Mouse (Mus musculus): ENCODE measurements around the gene Faah. TPM values are rescaled to one million over a fixed set of nuclear protein-coding genes. Genes with fewer than 3 reads are reported as not detected.

The Faah gene
- 5.9 and 15.5 TPM in 2 replicates for total RNA-seq (2012; rRNA removed)

GRCm38 (mm10) chr4:116017902-116018746 lies at the start of gene Faah:
Faah (minus strand) TSS chr4:116017926.
- H3K9me3 ChIP-seq (ENCODE audit: control insufficient read depth, insufficient read depth, low read depth, low read length): no peaks in the 10 kb centered on the region
- in situ Hi-C loops (cut with MboI; ENCODE audit: low sequenced_read_pairs in 2 of 2, unreplicated experiment in 2 of 2): no loop called here

GRCm38 (mm10) chr4:116063855-116064254 lies 46.1 kb upstream of the Faah start:
- DNase-seq (ENCODE audit: low read depth, low spot score): no peak
- Histone ChIP-seq H3K36me3 (ENCODE audit: control insufficient read depth, insufficient read depth, low read length, poor library complexity, severe bottlenecking) (peaks cover 2% of the 10 kb centered on the region), H3K9me3 (ENCODE audit: control insufficient read depth, insufficient read depth, low read depth, low read length) (no peaks in the 10 kb centered on the region), H3K4me3 (ENCODE audit: insufficient read depth in 1 of 2, low read depth in 1 of 2, low read length in 2 of 2, poor library complexity in 1 of 2, severe bottlenecking in 1 of 2) (no peak overlapping the region), H3K9ac (ENCODE audit: insufficient read depth, low read depth, low read length, poor library complexity, severe bottlenecking) (no peak overlapping the region), H3K27ac (ENCODE audit: insufficient read depth, low read depth, low read length, poor library complexity, severe bottlenecking) (no peak overlapping the region), H3K4me1 (ENCODE audit: control insufficient read depth in 2 of 2, insufficient read depth in 2 of 2, low read length in 2 of 2, poor library complexity in 1 of 2) (no peaks in the 10 kb centered on the region; a peak in 1 of 4 replicates)
- no peak for TF ChIP-seq MAFK (IDR thresholded peaks at IDR 0.05; ENCODE audit: insufficient read depth, low read depth, low read length)
- no peak for TF ChIP-seq ZNF384 (IDR thresholded peaks at IDR 0.05; ENCODE audit: low read depth, low read length)
- TF ChIP-seq HCFC1 (IDR thresholded peaks at IDR 0.05; ENCODE audit: borderline replicate concordance, insufficient read depth, low read length): no peak
- TF ChIP-seq CHD2 (IDR thresholded peaks at IDR 0.05; ENCODE audit: low read depth, low read length): no peak
- in situ Hi-C loops (cut with MboI; ENCODE audit: low sequenced_read_pairs in 2 of 2, unreplicated experiment in 2 of 2): no loop called here

More at GRCm38 (mm10) chr4:116017902-116018746, at the start of gene Faah:
- Histone ChIP-seq H3K4me3 (ENCODE audit: insufficient read depth in 1 of 2, low read depth in 1 of 2, low read length in 2 of 2, poor library complexity in 1 of 2, severe bottlenecking in 1 of 2) (peak within 1 kb of the TSS; percentile 80 to 96), H3K9ac (ENCODE audit: insufficient read depth, low read depth, low read length, poor library complexity, severe bottlenecking) (peak within 1 kb of the TSS; percentile 72), H3K4me1 (ENCODE audit: control insufficient read depth in 2 of 2, insufficient read depth in 2 of 2, low read length in 2 of 2, poor library complexity in 1 of 2) (peaks cover 0 to 4% of the 10 kb centered on the region in 2 experiments; a peak in 1 of 4 replicates), H3K27ac (ENCODE audit: insufficient read depth, low read depth, low read length, poor library complexity, severe bottlenecking) (no peak within 1 kb of the TSS), H3K36me3 (ENCODE audit: control insufficient read depth, insufficient read depth, low read length, poor library complexity, severe bottlenecking) (no peaks in the 10 kb centered on the region)
- TF ChIP-seq MAFK (IDR thresholded peaks at IDR 0.05; ENCODE audit: insufficient read depth, low read depth, low read length): no peak
- no peak for TF ChIP-seq ZNF384 (IDR thresholded peaks at IDR 0.05; ENCODE audit: low read depth, low read length)
- no peak for TF ChIP-seq CHD2 (IDR thresholded peaks at IDR 0.05; ENCODE audit: low read depth, low read length)
- no peak for TF ChIP-seq ZC3H11A (IDR thresholded peaks at IDR 0.05; ENCODE audit: borderline replicate concordance, low read depth, low read length)
- no peak for TF ChIP-seq HCFC1 (IDR thresholded peaks at IDR 0.05; ENCODE audit: borderline replicate concordance, insufficient read depth, low read length)
- peak; percentile 12 for DNase-seq (ENCODE audit: low read depth, low spot score)

- no peak for DNase-seq (ENCODE audit: low read depth, low spot score)
- H3K9me3 ChIP-seq (ENCODE audit: control insufficient read depth, insufficient read depth, low read depth, low read length): no peaks in the 10 kb centered on the region
- H3K9ac ChIP-seq (ENCODE audit: insufficient read depth, low read depth, low read length, poor library complexity, severe bottlenecking): no peak overlapping the region
- H3K27ac ChIP-seq (ENCODE audit: insufficient read depth, low read depth, low read length, poor library complexity, severe bottlenecking): no peak overlapping the region
- H3K4me1 ChIP-seq (ENCODE audit: control insufficient read depth in 2 of 2, insufficient read depth in 2 of 2, low read length in 2 of 2, poor library complexity in 1 of 2): no peaks in the 10 kb centered on the region; a peak in 1 of 4 replicates
- no peaks in the 10 kb centered on the region for H3K36me3 ChIP-seq (ENCODE audit: control insufficient read depth, insufficient read depth, low read length, poor library complexity, severe bottlenecking)
- TF ChIP-seq MAFK (IDR thresholded peaks at IDR 0.05; ENCODE audit: insufficient read depth, low read depth, low read length) (peak; percentile 60), ZC3H11A (IDR thresholded peaks at IDR 0.05; ENCODE audit: borderline replicate concordance, low read depth, low read length) (no peak)
- in situ Hi-C loops (cut with MboI; ENCODE audit: low sequenced_read_pairs in 2 of 2, unreplicated experiment in 2 of 2): no loop called here
- H3K4me3 ChIP-seq (ENCODE audit: insufficient read depth in 1 of 2, low read depth in 1 of 2, low read length in 2 of 2, poor library complexity in 1 of 2, severe bottlenecking in 1 of 2): peak overlapping the region in 1 of 2 experiments; percentile 5; a peak in 2 of 4 replicates
Measured at GRCm38 (mm10) chr4:116059012-116059726, 41.4 kb upstream of the Faah start.

- H3K4me3 ChIP-seq (ENCODE audit: insufficient read depth in 1 of 2, low read depth in 1 of 2, low read length in 2 of 2, poor library complexity in 1 of 2, severe bottlenecking in 1 of 2): no peak overlapping the region
- in situ Hi-C loops (cut with MboI; ENCODE audit: low sequenced_read_pairs in 2 of 2, unreplicated experiment in 2 of 2): no loop called here
Measured at GRCm38 (mm10) chr4:116057559-116057958, 39.8 kb upstream of the Faah start.

More at GRCm38 (mm10) chr4:116057559-116057958, 39.8 kb upstream of the Faah start:
- H3K4me1 ChIP-seq (ENCODE audit: control insufficient read depth in 2 of 2, insufficient read depth in 2 of 2, low read length in 2 of 2, poor library complexity in 1 of 2): peaks cover under 1% of the 10 kb centered on the region in 2 experiments; a peak in 2 of 4 replicates
- H3K27ac ChIP-seq (ENCODE audit: insufficient read depth, low read depth, low read length, poor library complexity, severe bottlenecking): no peak overlapping the region
- DNase-seq (ENCODE audit: low read depth, low spot score): no peak
- no peaks in the 10 kb centered on the region for H3K9me3 ChIP-seq (ENCODE audit: control insufficient read depth, insufficient read depth, low read depth, low read length)
- TF ChIP-seq MAFK (IDR thresholded peaks at IDR 0.05; ENCODE audit: insufficient read depth, low read depth, low read length) (0 out of 2 replicates have a peak, but pooled peaks have one; percentile 20), CHD2 (IDR thresholded peaks at IDR 0.05; ENCODE audit: low read depth, low read length) (no peak), HCFC1 (IDR thresholded peaks at IDR 0.05; ENCODE audit: borderline replicate concordance, insufficient read depth, low read length) (no peak), ZNF384 (IDR thresholded peaks at IDR 0.05; ENCODE audit: low read depth, low read length) (no peak), ZC3H11A (IDR thresholded peaks at IDR 0.05; ENCODE audit: borderline replicate concordance, low read depth, low read length) (no peak)
- H3K36me3 ChIP-seq (ENCODE audit: control insufficient read depth, insufficient read depth, low read length, poor library complexity, severe bottlenecking): no peaks in the 10 kb centered on the region
- H3K9ac ChIP-seq (ENCODE audit: insufficient read depth, low read depth, low read length, poor library complexity, severe bottlenecking): no peak overlapping the region

Data from ES-E14 (cell line).